Mouse (Mus musculus) lung, postnatal 0 days (tissue): Measurements from ENCODE around the gene Ergic2.

ENCODE experiments used
- CTCF ChIP-seq: IDR thresholded peaks from 2 replicates; pipeline ENCODE4 v1.5.1; 2016; ENCODE audit warnings: antibody characterized with exemption, mild to moderate bottlenecking
- EP300 ChIP-seq: IDR thresholded peaks from 2 replicates; pipeline ENCODE4 v1.6.1; 2016; ENCODE audit warnings: antibody characterized with exemption, mild to moderate bottlenecking, control low read depth

DNA sequence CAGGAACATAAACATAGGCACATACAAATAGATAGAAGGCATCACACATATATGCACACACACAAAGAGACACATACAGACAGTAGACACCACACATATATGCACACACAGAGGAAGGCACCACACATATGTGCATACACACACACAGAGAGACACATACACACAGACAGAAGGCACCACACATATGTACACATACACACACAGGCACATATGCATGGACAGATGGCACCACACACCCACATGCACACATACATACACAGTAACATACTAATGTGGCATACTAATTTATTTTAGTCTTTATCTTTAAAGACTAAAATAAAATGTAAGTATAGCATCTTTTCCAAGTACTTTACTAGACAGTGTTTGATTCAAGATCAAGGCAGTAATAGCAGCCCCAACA is 78.6 kb downstream of the Ergic2 start:
- TF ChIP-seq CTCF = no peak
- TF ChIP-seq EP300 = no peak
